Mouse (Mus musculus): ENCODE data around the gene Col6a6. TPM values are rescaled to one million over a fixed set of nuclear protein-coding genes. Genes with fewer than 3 reads are reported as not detected.

Col6a6 gene
- total RNA-seq, 2 experiments from 2014 or later = 1.5 to 1.9 TPM

- intact Hi-C loops (cut with DNase I) = no loop called here
- no peak overlapping the region for H3K4me3 ChIP-seq
- H3K27ac ChIP-seq = no peak overlapping the region
- no peak for DNase-seq
- no peak for TF ChIP-seq CTCF (IDR thresholded peaks at IDR 0.05)
These were observed 123.6 kb downstream of the Col6a6 start for GRCm38 (mm10) chr9:105704226-105704932.

GRCm38 (mm10) chr9:105701966-105702365 is 126.0 kb downstream of the Col6a6 start:
- intact Hi-C loops (cut with DNase I) = no loop called here
- no peak overlapping the region for H3K27ac ChIP-seq
- H3K4me3 ChIP-seq = no peak overlapping the region
- peak; percentile 65 for DNase-seq
- no peak for TF ChIP-seq CTCF (IDR thresholded peaks at IDR 0.05)

- TF ChIP-seq CTCF (IDR thresholded peaks at IDR 0.05) = no peak
- DNase-seq = no peak
- H3K4me3 ChIP-seq = no peak overlapping the region
- no peak overlapping the region for H3K27ac ChIP-seq
- intact Hi-C loops (cut with DNase I) = no loop called here
These were observed 127.3 kb downstream of the Col6a6 start for GRCm38 (mm10) chr9:105700702-105701101.

- TF ChIP-seq CTCF (IDR thresholded peaks at IDR 0.05) = no peak
- no peak overlapping the region for H3K4me3 ChIP-seq
- no peak for DNase-seq
- H3K27ac ChIP-seq = no peak overlapping the region
- intact Hi-C loops (cut with DNase I) = no loop called here
These were observed 130.1 kb downstream of the Col6a6 start for GRCm38 (mm10) chr9:105697764-105698396.

GRCm38 (mm10) chr9:105696818-105697564 is 131.0 kb downstream of the Col6a6 start:
- no peak for DNase-seq
- intact Hi-C loops (cut with DNase I) = no loop called here
- no peak overlapping the region for H3K4me3 ChIP-seq
- no peak for TF ChIP-seq CTCF (IDR thresholded peaks at IDR 0.05)
- no peak overlapping the region for H3K27ac ChIP-seq

GRCm38 (mm10) chr9:105693854-105694253 is 134.1 kb downstream of the Col6a6 start:
- Histone ChIP-seq H3K4me3 (no peak overlapping the region), H3K27ac (no peak overlapping the region)
- no peak; the same call in 1 of the 2 replicates for TF ChIP-seq CTCF (IDR thresholded peaks at IDR 0.05)
- intact Hi-C loops (cut with DNase I) = loop anchor here (1.0 to 5.0 kb wide), 3 partner anchors 163 to 343 kb away; no protein-coding TSS in a partner anchor
- peak; percentile 88 for DNase-seq

- TF ChIP-seq CTCF (IDR thresholded peaks at IDR 0.05) = no peak
- Histone ChIP-seq H3K4me3 (no peak overlapping the region), H3K27ac (no peak overlapping the region)
- intact Hi-C loops (cut with DNase I) = loop anchor here (2.0 to 5.0 kb wide), 2 partner anchors 294 to 344 kb away; no protein-coding TSS in a partner anchor
- DNase-seq = no peak
These were observed 134.9 kb downstream of the Col6a6 start for GRCm38 (mm10) chr9:105693056-105693455.

GRCm38 (mm10) chr9:105692472-105692871 is 135.5 kb downstream of the Col6a6 start:
- TF ChIP-seq CTCF (IDR thresholded peaks at IDR 0.05) = no peak
- no peak overlapping the region for H3K27ac ChIP-seq
- H3K4me3 ChIP-seq = no peak overlapping the region
- no peak for DNase-seq
- intact Hi-C loops (cut with DNase I) = loop anchor here (2.0 to 5.0 kb wide), 2 partner anchors 294 to 345 kb away; no protein-coding TSS in a partner anchor

GRCm38 (mm10) chr9:105689485-105689884 is 138.5 kb downstream of the Col6a6 start:
- no peak for TF ChIP-seq CTCF (IDR thresholded peaks at IDR 0.05)

GRCm38 (mm10) chr9:105684549-105685165 is 143.3 kb downstream of the Col6a6 start:
- no peak for TF ChIP-seq CTCF (IDR thresholded peaks at IDR 0.05)
- Histone ChIP-seq H3K4me3 (no peak overlapping the region), H3K27ac (no peak overlapping the region)
- intact Hi-C loops (cut with DNase I) = no loop called here
- DNase-seq = no peak

More at GRCm38 (mm10) chr9:105689485-105689884, 138.5 kb downstream of the Col6a6 start:
- DNase-seq = no peak
- intact Hi-C loops (cut with DNase I) = no loop called here
- no peak overlapping the region for H3K27ac ChIP-seq
- no peak overlapping the region for H3K4me3 ChIP-seq

GRCm38 (mm10) chr9:105681386-105681785 is 146.6 kb downstream of the Col6a6 start:
- intact Hi-C loops (cut with DNase I) = no loop called here
- no peak for DNase-seq
- H3K27ac ChIP-seq = no peak overlapping the region
- TF ChIP-seq CTCF (IDR thresholded peaks at IDR 0.05) = no peak
- no peak overlapping the region for H3K4me3 ChIP-seq

GRCm38 (mm10) chr9:105675941-105676340 is 152.0 kb downstream of the Col6a6 start:
- intact Hi-C loops (cut with DNase I) = no loop called here
- H3K4me3 ChIP-seq = no peak overlapping the region
- no peak for TF ChIP-seq CTCF (IDR thresholded peaks at IDR 0.05)
- H3K27ac ChIP-seq = no peak overlapping the region
- DNase-seq = no peak

Measured in gastrocnemius, adult 2 months (tissue).